Mouse (Mus musculus) adrenal gland, postnatal 14 days (tissue): ENCODE results near the gene Mrc2. TPM values are rescaled to one million over a fixed set of nuclear protein-coding genes. Genes with fewer than 3 reads are reported as not detected.

Experiments
- DNase-seq: peaks from one replicate; pipeline ENCODE4 v3.0.0; 2021; ENCODE audit warnings: mixed read lengths
- total RNA-seq: library from RNA; stranded (reverse); gene quantifications from 2 replicates; pipeline ENCODE4 v1.2.3, GENCODE M21; 2021

The Mrc2 gene
- total RNA-seq, 1 experiment from 2014 or later, result 21.7 TPM

DNA sequence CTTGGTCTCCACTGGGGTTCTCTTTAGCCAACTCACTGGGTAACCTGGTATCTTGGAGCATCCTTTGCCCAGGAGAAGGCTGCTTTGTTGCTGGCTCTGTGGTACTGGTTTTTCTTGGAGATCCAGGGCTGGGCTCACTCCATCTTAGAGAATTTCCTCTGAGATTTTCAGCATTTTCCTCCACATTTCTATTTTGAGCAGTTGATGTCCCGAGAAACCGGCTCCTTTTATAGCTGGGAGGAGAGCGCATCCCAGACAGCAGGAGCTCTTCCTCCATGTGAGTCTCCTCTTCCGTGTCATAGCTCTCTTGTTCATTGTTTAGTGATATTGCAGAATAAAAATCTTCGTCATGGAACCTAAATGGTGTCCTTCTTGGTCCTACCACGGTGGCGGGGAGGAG, 97.8 kb downstream of the Mrc2 start:
- DNase-seq, result no peak

Other genes starting within 250 kb of the Mrc2 start
- gene Efcab3, start 229.1 kb upstream of the Mrc2 start, total RNA-seq, result 0.44 and 0.94 TPM in 2 replicates
- gene Mettl2, start 166.2 kb upstream of the Mrc2 start, total RNA-seq, result 18.2 and 22.8 TPM in 2 replicates
- gene Gm10842, start 145.8 kb upstream of the Mrc2 start, total RNA-seq, result not detected in 2 replicates
- gene Tlk2, start 113.8 kb upstream of the Mrc2 start, total RNA-seq, result 43.5 and 52.3 TPM in 2 replicates
- gene March10, start 164.1 kb downstream of the Mrc2 start, total RNA-seq, result not detected in 2 replicates